Mouse (Mus musculus): ENCODE measurements at regions not wholly inside any gene's neighbourhood (a gene's known extent, or its start where the extent isn't known, plus 50 kb on each side); places are given as distances from the start of the nearest gene placed in this dataset.

- peak in 1 of 2 experiments; percentile 15 for DNase-seq (ENCODE audit: extremely low spot score in 1 of 2, low spot score in 1 of 2)
Measured at GRCm38 (mm10) chr14:113012320-113013244, 301.8 kb upstream of the Tpm3-rs7 start.

DNA sequence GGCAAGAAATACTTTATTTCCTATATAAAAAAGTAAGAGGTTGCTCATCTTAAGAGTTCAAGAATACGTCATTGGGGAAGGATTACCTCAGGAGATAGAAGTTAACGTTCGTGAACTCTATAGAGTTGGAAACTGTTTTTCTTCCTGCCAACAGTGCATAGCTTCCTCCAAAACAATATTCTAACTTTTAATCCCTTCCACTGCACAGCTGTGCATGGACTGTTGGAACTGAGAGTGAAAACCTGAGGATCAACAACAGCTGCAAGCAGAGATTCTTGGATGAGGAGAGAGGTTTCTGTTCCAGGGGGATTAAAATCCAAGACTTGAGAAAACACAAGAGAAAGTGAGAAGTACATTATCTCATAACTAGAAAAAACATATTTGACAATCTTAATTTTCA is 288.2 kb upstream of the Tpm3-rs7 start:
- peak in 1 of 2 experiments; percentile 6 for DNase-seq (ENCODE audit: extremely low spot score in 1 of 2, low spot score in 1 of 2)

All from frontal cortex, adult 2 months (tissue).